Mouse (Mus musculus): Measurements from ENCODE around the gene Pccb. TPM values are rescaled to one million over a fixed set of nuclear protein-coding genes. Genes with fewer than 3 reads are reported as not detected.

Pccb gene
- 10 to 100 TPM; 48.7 to 57.5 TPM for total RNA-seq (2021)
- long read RNA-seq, experiment 1, transcript Pccb-201 (15 exons, 2,320 nt) = major isoform, 25 of 39 reads
- long read RNA-seq, experiment 1, partial matches to known transcripts = 13 of 39 reads
- long read RNA-seq, experiment 1, other reads (novel, unspliced or antisense) = 1 of 39 reads
- long read RNA-seq, experiment 2, transcript Pccb-201 (15 exons, 2,320 nt) = major isoform, 33 of 50 reads
- long read RNA-seq, experiment 2, partial matches to known transcripts = 12 of 50 reads
- long read RNA-seq, experiment 2, other reads (novel, unspliced or antisense) = 5 of 50 reads

- intact Hi-C loops (cut with DNase I; ENCODE audit: low total_unique reads) = no loop called here
- DNase-seq = peak; percentile 96
Observed at GRCm38 (mm10) chr9:101034448-101035098, at the start of gene Pccb. Pccb (minus strand) TSS chr9:101034898.

- intact Hi-C loops (cut with DNase I; ENCODE audit: low total_unique reads) = no loop called here
Observed at GRCm38 (mm10) chr9:101083728-101084127, 49.0 kb upstream of the Pccb start.

GRCm38 (mm10) chr9:101080046-101080685 is 45.5 kb upstream of the Pccb start:
- DNase-seq = no peak
- intact Hi-C loops (cut with DNase I; ENCODE audit: low total_unique reads) = no loop called here

More at GRCm38 (mm10) chr9:101083728-101084127, 49.0 kb upstream of the Pccb start:
- DNase-seq = no peak

GRCm38 (mm10) chr9:101078579-101078978 is 43.9 kb upstream of the Pccb start:
- DNase-seq = no peak
- intact Hi-C loops (cut with DNase I; ENCODE audit: low total_unique reads) = no loop called here

- intact Hi-C loops (cut with DNase I; ENCODE audit: low total_unique reads) = no loop called here
- no peak for DNase-seq
Observed at GRCm38 (mm10) chr9:101077486-101077885, 42.8 kb upstream of the Pccb start.

- intact Hi-C loops (cut with DNase I; ENCODE audit: low total_unique reads) = no loop called here
- DNase-seq = no peak
Observed at GRCm38 (mm10) chr9:101076095-101076875, 41.6 kb upstream of the Pccb start.

GRCm38 (mm10) chr9:101075694-101076093 is 41.0 kb upstream of the Pccb start:
- intact Hi-C loops (cut with DNase I; ENCODE audit: low total_unique reads) = no loop called here
- no peak for DNase-seq

GRCm38 (mm10) chr9:101075091-101075581 is 40.4 kb upstream of the Pccb start:
- intact Hi-C loops (cut with DNase I; ENCODE audit: low total_unique reads) = no loop called here
- no peak for DNase-seq

- peak; percentile 88 for DNase-seq
- intact Hi-C loops (cut with DNase I; ENCODE audit: low total_unique reads) = no loop called here
Observed at GRCm38 (mm10) chr9:101074332-101075021, 39.8 kb upstream of the Pccb start.

- DNase-seq = no peak
- intact Hi-C loops (cut with DNase I; ENCODE audit: low total_unique reads) = no loop called here
Observed at GRCm38 (mm10) chr9:101073987-101074331, 39.3 kb upstream of the Pccb start, which contains the start of gene Msl2. Msl2 (plus strand) TSS chr9:101074101.

- peak; percentile 99 for DNase-seq
- intact Hi-C loops (cut with DNase I; ENCODE audit: low total_unique reads) = no loop called here
Observed at GRCm38 (mm10) chr9:101073041-101073986, 38.6 kb upstream of the Pccb start.

- DNase-seq = no peak
- intact Hi-C loops (cut with DNase I; ENCODE audit: low total_unique reads) = no loop called here
Observed at GRCm38 (mm10) chr9:101072506-101072905, 37.8 kb upstream of the Pccb start.

GRCm38 (mm10) chr9:101069781-101070180 is 35.1 kb upstream of the Pccb start:
- no peak for DNase-seq
- intact Hi-C loops (cut with DNase I; ENCODE audit: low total_unique reads) = no loop called here

GRCm38 (mm10) chr9:101065076-101065602 is 30.4 kb upstream of the Pccb start:
- DNase-seq = no peak
- intact Hi-C loops (cut with DNase I; ENCODE audit: low total_unique reads) = no loop called here

- intact Hi-C loops (cut with DNase I; ENCODE audit: low total_unique reads) = no loop called here
- DNase-seq = no peak
Observed at GRCm38 (mm10) chr9:101062253-101062780, 27.6 kb upstream of the Pccb start.

- DNase-seq = no peak
- intact Hi-C loops (cut with DNase I; ENCODE audit: low total_unique reads) = no loop called here
Observed at GRCm38 (mm10) chr9:101061035-101061434, 26.3 kb upstream of the Pccb start.

- intact Hi-C loops (cut with DNase I; ENCODE audit: low total_unique reads) = no loop called here
- DNase-seq = no peak
Observed at GRCm38 (mm10) chr9:101057156-101057555, 22.5 kb upstream of the Pccb start.

- no peak for DNase-seq
- intact Hi-C loops (cut with DNase I; ENCODE audit: low total_unique reads) = no loop called here
Observed at GRCm38 (mm10) chr9:101053279-101053678, 18.6 kb upstream of the Pccb start.
